Mouse (Mus musculus) lung, postnatal 25 days (tissue): ENCODE data around the gene Dpy19l3.

Experiments
- DNase-seq: peaks from one replicate; pipeline ENCODE4 v3.0.0; 2022; ENCODE audit warnings: low spot score

Dpy19l3 gene

DNA sequence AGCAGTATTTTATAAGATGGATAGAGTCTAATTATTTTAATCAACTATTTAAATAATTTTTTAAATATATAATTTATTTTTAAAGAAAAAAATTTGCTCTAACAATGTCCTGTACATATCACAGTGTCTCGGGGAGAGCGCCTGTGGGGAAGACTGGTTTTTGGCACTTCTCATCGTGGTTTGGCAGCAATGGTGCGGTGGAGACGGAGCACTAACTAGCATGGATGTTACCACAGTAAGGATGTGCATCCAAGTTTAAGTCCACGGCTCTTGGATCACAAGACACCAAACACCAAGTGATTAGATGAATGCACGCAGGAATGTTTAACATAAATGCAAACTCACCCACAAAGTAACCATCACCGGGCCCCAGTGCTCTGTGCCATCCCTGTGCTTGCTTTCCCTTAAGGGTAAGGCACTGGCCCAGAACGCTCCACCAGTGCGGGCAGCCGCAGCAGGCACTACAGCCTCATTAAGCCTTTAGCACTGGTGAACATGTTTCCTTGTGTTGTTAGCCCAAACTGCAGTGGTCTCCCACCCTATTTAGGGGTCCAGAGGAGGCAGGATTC is 65.4 kb downstream of the Dpy19l3 start:
- no peak for DNase-seq

GRCm38 (mm10) chr7:35688276-35688675 is 66.0 kb downstream of the Dpy19l3 start:
- DNase-seq, result no peak

DNA sequence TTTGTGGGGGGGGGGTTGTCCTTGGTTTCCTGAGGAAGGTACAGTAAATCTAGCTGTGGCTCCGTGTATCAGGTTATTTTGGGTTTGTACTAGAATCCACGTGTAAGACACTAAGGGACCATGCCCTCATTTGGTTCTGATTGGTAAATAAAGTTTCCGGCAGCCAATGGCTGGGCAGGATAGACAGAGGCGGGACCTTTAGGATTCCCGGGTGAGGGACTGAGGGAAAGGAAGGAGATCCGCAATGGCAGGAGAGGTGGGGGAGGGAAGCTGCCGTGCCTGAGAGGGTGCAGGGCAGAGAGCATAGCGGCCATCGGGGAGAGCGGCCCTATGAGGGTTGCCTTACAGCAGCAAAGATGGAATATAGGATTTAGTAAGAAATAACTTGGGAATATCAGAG is 67.0 kb downstream of the Dpy19l3 start:
- peak; percentile 41 for DNase-seq

- peak; percentile 47 for DNase-seq
Measured at GRCm38 (mm10) chr7:35686756-35687155, 67.5 kb downstream of the Dpy19l3 start.

- peak; percentile 30 for DNase-seq
Measured at GRCm38 (mm10) chr7:35686216-35686615, 68.0 kb downstream of the Dpy19l3 start.

GRCm38 (mm10) chr7:35683409-35684122 is 70.7 kb downstream of the Dpy19l3 start:
- DNase-seq, result no peak

DNA sequence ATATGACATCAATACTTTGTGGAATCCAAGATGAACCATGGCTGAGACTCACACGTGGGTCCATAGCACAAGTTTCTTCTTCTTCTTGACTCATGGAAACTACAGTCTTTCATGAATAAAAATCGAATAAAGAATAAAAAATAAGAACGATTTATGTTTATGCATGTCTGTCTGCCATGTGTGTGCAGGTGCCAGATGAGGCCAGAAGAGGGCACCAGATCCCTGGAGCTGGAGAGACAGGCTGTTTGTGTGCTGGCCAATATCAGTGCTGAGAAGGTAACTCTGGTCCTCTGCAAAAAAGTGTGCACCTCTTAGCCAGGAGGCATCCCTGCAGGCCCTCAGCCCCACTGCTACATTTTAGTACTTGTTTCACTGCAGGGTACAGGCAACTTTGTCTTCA is 72.7 kb downstream of the Dpy19l3 start:
- no peak for DNase-seq

DNA sequence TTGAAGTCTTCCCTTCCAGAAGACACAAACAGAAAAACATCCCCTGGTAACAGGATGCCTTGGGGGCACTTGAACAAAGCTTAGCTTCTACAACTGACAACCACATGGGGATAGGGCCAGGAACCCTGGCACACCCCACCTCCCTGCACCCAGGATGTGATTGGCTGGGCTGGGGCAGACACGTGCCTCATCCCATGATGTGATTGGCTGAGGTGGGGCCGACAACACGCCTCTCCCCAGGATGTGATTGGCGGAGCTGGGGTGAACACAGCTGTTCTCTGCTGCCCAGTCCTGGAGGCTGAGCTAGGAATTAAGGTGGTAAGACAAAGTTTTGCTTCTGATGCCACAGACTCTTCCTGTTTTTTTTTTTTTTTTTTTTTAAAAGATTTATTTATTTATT is 75.3 kb downstream of the Dpy19l3 start:
- no peak for DNase-seq

GRCm38 (mm10) chr7:35668066-35669041 is 85.9 kb downstream of the Dpy19l3 start:
- DNase-seq, result no peak

- no peak for DNase-seq
Measured at GRCm38 (mm10) chr7:35663790-35664376, 90.4 kb downstream of the Dpy19l3 start.

- DNase-seq, result no peak
Measured at GRCm38 (mm10) chr7:35659173-35659572, 95.1 kb downstream of the Dpy19l3 start.

DNA sequence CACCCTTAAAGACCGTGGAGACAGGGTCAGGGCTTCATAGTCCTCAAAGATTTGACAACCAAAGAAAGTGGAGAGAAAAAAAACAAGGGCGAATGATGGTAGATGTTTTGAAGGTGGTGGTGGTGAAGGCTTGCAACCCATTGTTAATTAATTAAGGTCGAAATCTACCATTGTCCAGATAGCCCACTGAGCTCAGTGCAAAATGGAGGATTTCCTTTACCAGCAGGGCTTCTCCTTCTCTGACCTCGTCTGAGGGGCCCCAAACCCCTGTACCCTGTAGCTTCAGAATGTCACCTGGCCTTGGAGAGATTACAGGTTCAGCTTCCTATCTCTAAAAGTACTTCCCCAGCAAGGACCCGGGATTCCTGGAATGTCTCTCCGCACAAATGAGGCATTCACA is 96.4 kb downstream of the Dpy19l3 start:
- DNase-seq, result no peak

DNA sequence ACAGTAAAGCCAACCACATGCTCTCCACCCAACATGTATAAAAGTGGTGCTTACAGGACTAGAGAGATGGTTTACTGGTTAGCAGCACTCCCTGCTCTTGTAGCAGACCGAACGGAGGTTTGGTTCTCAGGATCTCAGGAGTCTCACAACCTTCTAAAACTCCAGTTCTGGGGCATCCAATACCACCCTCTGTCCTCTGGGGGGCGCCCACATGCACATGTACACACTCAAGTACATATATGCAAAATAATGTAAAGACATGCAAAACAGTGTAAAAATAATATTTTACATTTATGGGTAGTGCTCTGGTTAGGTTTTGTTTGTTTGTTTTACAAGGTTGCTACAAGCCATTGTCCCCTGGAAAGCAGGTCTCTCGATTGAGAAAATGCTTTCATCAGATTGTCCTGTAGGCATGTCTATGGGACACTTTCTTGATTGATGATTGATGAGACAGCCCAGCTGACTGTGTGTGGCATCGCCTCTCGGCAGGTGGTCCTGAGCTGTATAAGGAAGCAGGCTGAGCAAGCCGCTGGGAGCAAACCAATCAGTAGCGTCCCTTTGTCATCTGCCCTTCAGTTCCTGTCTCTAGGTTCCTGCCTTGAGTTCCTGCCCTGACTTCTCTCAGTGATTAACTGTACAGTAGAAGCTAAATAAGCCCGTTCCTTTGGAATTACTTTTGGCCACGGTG is 102.5 kb downstream of the Dpy19l3 start:
- no peak for DNase-seq

- no peak for DNase-seq
Measured at GRCm38 (mm10) chr7:35650716-35651410, 103.4 kb downstream of the Dpy19l3 start.

- DNase-seq, result peak; percentile 44
Measured at GRCm38 (mm10) chr7:35649071-35649470, 105.2 kb downstream of the Dpy19l3 start.

GRCm38 (mm10) chr7:35648239-35649069 is 105.8 kb downstream of the Dpy19l3 start:
- DNase-seq, result no peak

DNA sequence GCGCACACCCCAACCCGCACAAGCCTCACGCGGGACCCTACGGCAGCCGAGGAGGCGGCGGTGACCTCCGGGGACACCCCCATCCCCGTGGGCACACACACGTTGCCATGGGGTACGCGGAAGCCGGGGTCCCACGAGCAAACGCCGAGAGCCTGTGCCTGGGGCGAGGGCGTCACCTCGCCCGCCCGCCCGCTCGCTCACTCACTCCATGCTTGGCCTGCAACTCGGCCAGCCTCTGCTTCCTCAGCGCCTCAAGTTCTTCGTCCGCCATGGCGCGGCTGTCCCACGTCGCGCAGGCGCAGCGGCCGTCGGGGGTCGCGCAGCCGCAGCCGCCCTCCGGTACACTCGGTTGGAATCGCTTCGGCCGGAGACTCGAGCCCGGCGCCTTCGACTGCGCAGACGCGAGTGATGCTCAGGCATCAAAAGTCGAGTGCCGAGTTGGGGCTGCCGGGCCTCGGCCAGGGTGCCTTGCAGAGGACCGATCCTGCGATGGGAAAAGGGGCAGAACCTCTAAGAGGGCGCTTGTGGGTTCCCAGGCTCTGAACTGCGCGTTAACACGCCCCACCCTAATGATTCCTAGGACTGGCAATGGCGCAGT is 107.1 kb downstream of the Dpy19l3 start, which contains the start of gene Pdcd5:
Gene Pdcd5, minus strand, starts transcription at position 421 of the 598 bp plus-strand sequence.
- peak; percentile 95 for DNase-seq

- no peak for DNase-seq
Measured at GRCm38 (mm10) chr7:35646317-35647081, 107.8 kb downstream of the Dpy19l3 start.

DNA sequence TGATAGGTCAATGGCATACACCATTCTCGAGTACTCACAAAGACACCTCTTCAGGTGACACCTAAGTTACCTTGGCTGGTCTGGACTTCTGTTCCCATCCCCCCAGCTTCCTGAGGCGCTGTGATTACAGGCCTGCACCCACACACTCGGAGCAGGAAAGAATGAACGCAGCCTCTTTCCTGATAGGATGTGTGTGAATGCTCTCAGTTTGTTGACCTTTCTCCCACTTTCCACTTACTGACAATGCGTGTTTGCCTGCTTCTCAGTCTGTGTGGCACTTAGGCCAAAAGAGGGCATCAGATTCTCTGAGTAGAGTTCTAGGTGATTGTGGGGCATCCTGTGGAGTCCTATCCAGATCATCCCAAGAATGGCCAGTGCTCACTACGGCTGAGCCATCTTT is 114.2 kb downstream of the Dpy19l3 start:
- DNase-seq, result no peak
